Mouse (Mus musculus): ENCODE measurements around the gene Vps13d. TPM values are rescaled to one million over a fixed set of nuclear protein-coding genes. Genes with fewer than 3 reads are reported as not detected.

Vps13d gene
- polyA plus RNA-seq, 1 experiment from 2014 or later: 6.9 TPM

- peak overlapping the region; percentile 34 for H3K4me2 ChIP-seq
- no peak overlapping the region for H3K9ac ChIP-seq
- H3K4me1 ChIP-seq (replicated peaks): peaks cover 35% of the 10 kb centered on the region
These were observed 195.3 kb downstream of the Vps13d start for GRCm38 (mm10) chr4:144999572-144999880.

GRCm38 (mm10) chr4:144998808-144999571 lies 195.8 kb downstream of the Vps13d start:
- peak overlapping the region; percentile 88 for H3K27ac ChIP-seq
- H3K27me3 ChIP-seq: no peaks in the 10 kb centered on the region
- H3K9ac ChIP-seq: no peak overlapping the region
- H3K4me2 ChIP-seq: no peak overlapping the region
- 82% methylated on average over 2 of the region's 2 CpGs for WGBS
- H3K9me3 ChIP-seq (replicated peaks): no peaks in the 10 kb centered on the region
- H3K4me1 ChIP-seq (replicated peaks): peaks cover 35% of the 10 kb centered on the region
- H3K4me3 ChIP-seq: no peak overlapping the region
- no peaks in the 10 kb centered on the region for H3K36me3 ChIP-seq
- ATAC-seq (replicated peaks; ENCODE audit: insufficient number of reproducible peaks, insufficient read depth, low FRiP score, low read depth): no peak

More at GRCm38 (mm10) chr4:144999572-144999880, 195.3 kb downstream of the Vps13d start:
- Histone ChIP-seq H3K9me3 (replicated peaks) (no peaks in the 10 kb centered on the region), H3K27me3 (no peaks in the 10 kb centered on the region), H3K36me3 (no peaks in the 10 kb centered on the region), H3K27ac (peak overlapping the region; percentile 88), H3K4me3 (no peak overlapping the region)
- peak; percentile 23 for ATAC-seq (replicated peaks; ENCODE audit: insufficient number of reproducible peaks, insufficient read depth, low FRiP score, low read depth)
- 38% methylated on average over 6 of the region's 6 CpGs for WGBS

DNA sequence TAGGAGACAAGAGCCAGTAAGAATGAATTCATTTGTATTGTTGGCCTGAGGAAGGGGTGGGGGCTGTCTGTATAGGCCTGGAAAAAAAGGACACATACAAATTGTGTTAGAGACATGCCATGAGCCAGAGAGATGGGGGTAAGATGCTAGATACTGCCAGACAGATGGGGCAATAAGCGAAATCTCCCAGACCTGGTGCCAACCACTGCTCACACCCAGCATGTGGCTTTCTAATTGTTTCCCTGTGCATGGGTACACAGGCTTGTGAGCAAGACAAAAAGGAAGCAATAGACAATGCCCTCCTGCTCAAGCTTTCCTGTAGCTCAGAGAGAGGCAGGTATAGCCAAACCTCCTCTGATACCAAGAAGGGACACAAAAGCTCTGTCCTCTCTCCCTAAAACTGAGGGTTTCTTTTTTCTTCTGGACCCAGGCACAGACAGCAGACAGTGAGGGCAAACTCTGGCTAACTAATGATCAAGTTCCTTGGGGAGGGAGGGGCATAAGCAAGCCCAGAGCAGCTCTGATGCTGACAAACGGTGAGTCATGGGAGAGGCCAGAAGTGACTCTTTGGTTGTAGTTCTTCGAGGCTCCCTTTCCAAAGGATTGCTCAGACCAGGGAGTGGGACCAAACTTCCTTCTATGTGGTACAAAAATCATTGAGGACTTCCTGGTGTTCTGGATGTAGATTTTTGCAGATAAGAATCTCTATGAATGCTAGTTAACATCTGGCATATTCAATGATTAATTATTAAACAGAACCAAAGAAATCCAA lies 196.7 kb downstream of the Vps13d start:
- ATAC-seq (replicated peaks; ENCODE audit: insufficient number of reproducible peaks, insufficient read depth, low FRiP score, low read depth): no peak
- no peak overlapping the region for H3K9ac ChIP-seq
- no peaks in the 10 kb centered on the region for H3K9me3 ChIP-seq (replicated peaks)
- H3K27me3 ChIP-seq: no peaks in the 10 kb centered on the region
- H3K27ac ChIP-seq: no peak overlapping the region
- H3K4me1 ChIP-seq (replicated peaks): peaks cover 35% of the 10 kb centered on the region
- H3K4me2 ChIP-seq: no peak overlapping the region
- H3K4me3 ChIP-seq: no peak overlapping the region
- no peaks in the 10 kb centered on the region for H3K36me3 ChIP-seq
- 62% methylated on average over 3 of the region's 3 CpGs for WGBS

DNA sequence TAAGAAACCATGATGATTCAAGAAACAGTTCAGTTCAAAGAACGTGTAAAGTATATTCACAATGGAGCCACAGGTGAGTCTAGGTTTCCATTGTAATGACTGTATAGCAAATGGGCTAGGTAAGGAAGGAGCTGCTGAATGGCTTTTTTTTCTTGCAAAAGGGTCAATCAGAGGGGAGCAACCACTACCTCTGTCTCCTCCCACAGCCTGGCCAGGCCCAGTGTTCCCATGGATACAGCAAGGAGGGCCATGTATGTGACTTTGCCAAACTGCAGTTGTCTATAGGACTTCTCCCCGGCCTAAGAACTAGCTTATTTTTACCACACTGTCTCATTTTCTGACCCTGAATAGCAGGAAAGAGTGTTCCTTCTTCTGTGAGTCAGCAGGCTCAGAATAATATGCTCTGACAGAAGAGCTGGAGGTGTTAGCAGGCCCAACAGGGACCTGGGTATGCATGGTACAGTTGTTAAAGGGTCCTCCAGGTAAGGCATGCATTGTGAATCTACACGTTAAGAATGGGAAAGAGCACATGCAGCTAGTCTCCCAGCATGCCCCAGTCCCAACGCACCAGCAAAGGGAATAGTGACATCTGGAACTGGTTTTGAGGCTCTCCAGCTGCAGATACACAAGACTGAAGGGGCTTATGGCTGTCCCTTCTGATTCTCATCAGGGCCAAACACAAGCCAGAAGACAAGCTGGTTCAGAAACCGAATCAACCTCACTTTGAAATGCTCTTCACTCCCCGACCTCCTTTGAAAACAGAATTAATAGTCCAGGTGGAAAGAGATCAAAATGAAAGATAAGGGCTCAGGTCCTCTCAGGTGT lies 197.6 kb downstream of the Vps13d start:
- Histone ChIP-seq H3K4me2 (no peak overlapping the region), H3K36me3 (no peaks in the 10 kb centered on the region), H3K9ac (no peak overlapping the region), H3K9me3 (replicated peaks) (no peaks in the 10 kb centered on the region), H3K27me3 (no peaks in the 10 kb centered on the region), H3K4me3 (no peak overlapping the region), H3K4me1 (replicated peaks) (peaks cover 35% of the 10 kb centered on the region), H3K27ac (no peak overlapping the region)
- ATAC-seq (replicated peaks; ENCODE audit: insufficient number of reproducible peaks, insufficient read depth, low FRiP score, low read depth): no peak
- 71% methylated on average over 6 of the region's 6 CpGs for WGBS

- peaks cover 34% of the 10 kb centered on the region for H3K4me1 ChIP-seq (replicated peaks)
These were observed 199.0 kb downstream of the Vps13d start for GRCm38 (mm10) chr4:144995826-144996225.

GRCm38 (mm10) chr4:144993047-144993917 lies 201.5 kb downstream of the Vps13d start:
- no peaks in the 10 kb centered on the region for H3K27me3 ChIP-seq
- H3K4me2 ChIP-seq: no peak overlapping the region
- H3K36me3 ChIP-seq: no peaks in the 10 kb centered on the region
- WGBS: 65% methylated on average over 9 of the region's 9 CpGs
- H3K4me3 ChIP-seq: no peak overlapping the region
- peaks cover 16% of the 10 kb centered on the region; the same call in 1 of the 2 replicates for H3K4me1 ChIP-seq (replicated peaks)
- ATAC-seq (replicated peaks; ENCODE audit: insufficient number of reproducible peaks, insufficient read depth, low FRiP score, low read depth): no peak
- H3K9ac ChIP-seq: no peak overlapping the region
- H3K9me3 ChIP-seq (replicated peaks): no peaks in the 10 kb centered on the region
- H3K27ac ChIP-seq: no peak overlapping the region

More at GRCm38 (mm10) chr4:144995826-144996225, 199.0 kb downstream of the Vps13d start:
- Histone ChIP-seq H3K4me2 (no peak overlapping the region), H3K9ac (no peak overlapping the region), H3K9me3 (replicated peaks) (no peaks in the 10 kb centered on the region), H3K4me3 (no peak overlapping the region), H3K27me3 (no peaks in the 10 kb centered on the region), H3K36me3 (no peaks in the 10 kb centered on the region), H3K27ac (no peak overlapping the region)
- no peak for ATAC-seq (replicated peaks; ENCODE audit: insufficient number of reproducible peaks, insufficient read depth, low FRiP score, low read depth)
- WGBS: 57% methylated on average over 1 of the region's 1 CpGs

DNA sequence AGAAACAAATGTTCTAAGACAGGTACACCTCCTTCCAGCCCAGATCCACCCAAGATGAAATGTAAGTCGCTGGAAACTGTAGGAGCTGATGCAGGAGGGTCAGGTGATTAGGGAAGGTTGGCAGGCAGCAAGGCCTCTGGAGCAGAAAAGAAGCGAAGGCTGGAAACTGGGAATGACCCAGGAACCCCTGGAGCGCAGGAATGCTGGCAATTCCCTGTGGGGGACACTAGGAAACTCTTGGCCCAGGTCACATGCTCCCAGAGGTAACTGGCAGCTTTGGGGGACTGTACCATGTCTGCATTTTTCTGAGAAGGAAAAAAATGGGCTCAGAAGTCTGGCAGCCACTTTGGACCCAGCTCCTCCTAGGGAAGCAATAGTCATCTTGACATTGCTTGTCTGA lies 202.4 kb downstream of the Vps13d start:
- Histone ChIP-seq H3K36me3 (no peaks in the 10 kb centered on the region), H3K4me2 (no peak overlapping the region), H3K27ac (no peak overlapping the region), H3K4me3 (no peak overlapping the region), H3K27me3 (no peaks in the 10 kb centered on the region), H3K4me1 (replicated peaks) (peaks cover 10% of the 10 kb centered on the region; the same call in 1 of the 2 replicates), H3K9ac (no peak overlapping the region), H3K9me3 (replicated peaks) (no peaks in the 10 kb centered on the region)
- no peak for ATAC-seq (replicated peaks; ENCODE audit: insufficient number of reproducible peaks, insufficient read depth, low FRiP score, low read depth)
- 60% methylated on average over 3 of the region's 3 CpGs for WGBS

DNA sequence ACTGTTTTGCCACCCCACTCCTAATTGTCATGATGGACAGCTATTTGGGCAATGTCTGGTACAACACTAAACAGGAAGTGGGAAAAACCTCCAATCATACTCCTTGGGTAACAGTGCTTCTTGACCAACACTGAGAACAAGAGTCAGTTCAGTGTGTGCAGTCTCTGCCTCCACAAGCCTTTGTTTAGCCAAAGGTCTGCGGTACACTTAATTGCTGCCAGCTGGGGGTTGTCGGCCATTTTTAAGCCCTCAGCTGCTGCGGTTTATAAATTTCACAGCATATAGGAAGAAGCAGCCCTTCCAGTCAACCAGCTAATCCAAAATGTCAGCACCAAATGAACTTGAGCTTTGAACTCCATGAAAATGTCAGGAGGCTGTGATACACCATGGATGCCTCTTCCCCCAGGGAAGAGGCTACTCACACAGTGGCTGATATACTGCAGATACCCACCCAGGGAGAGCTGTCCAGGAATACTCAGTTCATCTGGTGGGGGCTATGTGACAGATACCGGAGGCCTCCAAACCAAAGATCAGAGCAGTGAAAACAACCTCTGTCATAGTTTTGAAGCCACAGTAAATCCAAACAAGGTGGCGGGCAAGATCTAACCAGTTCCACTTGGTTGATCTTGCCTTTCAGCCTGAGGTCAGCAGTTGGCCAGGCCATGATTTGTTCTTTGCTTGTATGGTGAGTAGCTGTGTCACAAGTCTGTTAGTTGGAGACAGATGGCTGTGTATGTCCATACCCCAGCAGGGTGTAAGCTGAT lies 206.2 kb downstream of the Vps13d start:
- Histone ChIP-seq H3K4me1 (replicated peaks) (peaks cover 16% of the 10 kb centered on the region), H3K27ac (no peak overlapping the region), H3K9ac (no peak overlapping the region), H3K4me3 (no peak overlapping the region), H3K27me3 (no peaks in the 10 kb centered on the region), H3K36me3 (no peaks in the 10 kb centered on the region), H3K9me3 (replicated peaks) (no peaks in the 10 kb centered on the region), H3K4me2 (no peak overlapping the region)
- 58% methylated on average over 5 of the region's 5 CpGs for WGBS
- ATAC-seq (replicated peaks; ENCODE audit: insufficient number of reproducible peaks, insufficient read depth, low FRiP score, low read depth): no peak

GRCm38 (mm10) chr4:144986016-144986805 lies 208.6 kb downstream of the Vps13d start:
- no peak overlapping the region for H3K4me3 ChIP-seq
- no peaks in the 10 kb centered on the region for H3K27me3 ChIP-seq
- no peak overlapping the region for H3K9ac ChIP-seq
- H3K4me2 ChIP-seq: no peak overlapping the region
- H3K36me3 ChIP-seq: no peaks in the 10 kb centered on the region
- H3K9me3 ChIP-seq (replicated peaks): no peaks in the 10 kb centered on the region
- peaks cover 25% of the 10 kb centered on the region for H3K4me1 ChIP-seq (replicated peaks)
- no peak overlapping the region for H3K27ac ChIP-seq
- WGBS: 90% methylated on average over 7 of the region's 7 CpGs
- no peak for ATAC-seq (replicated peaks; ENCODE audit: insufficient number of reproducible peaks, insufficient read depth, low FRiP score, low read depth)
